Mouse (Mus musculus) megakaryocyte, embryonic 14.5 days (primary cell): ENCODE measurements around the gene Lmna. TPM values are rescaled to one million over a fixed set of nuclear protein-coding genes. Genes with fewer than 3 reads are reported as not detected.
A peak's percentile ranks its signal among the peaks of the same experiment; 100 is the strongest.

Experiments
- H3K27me3 ChIP-seq: replicated peaks from 2 replicates; pipeline ENCODE3; 2012; ENCODE audit warnings: inconsistent platforms
- H3K36me3 ChIP-seq: replicated peaks from 2 replicates; pipeline ENCODE3; 2012; ENCODE audit warnings: low read length, inconsistent platforms, mixed read lengths
- H3K4me1 ChIP-seq: 2 replicates; pipeline ENCODE4 v1.6.1; 2012; ENCODE audit warnings: inconsistent platforms
- H3K4me3 ChIP-seq: replicated peaks from 2 replicates; pipeline ENCODE3; 2012; ENCODE audit warnings: moderate library complexity, mild to moderate bottlenecking, inconsistent platforms
- H3K9me3 ChIP-seq: 2 replicates; pipeline ENCODE4 v1.6.1; 2012; ENCODE audit warnings: inconsistent platforms
- FLI1 ChIP-seq: IDR thresholded peaks from 2 replicates; pipeline ENCODE4 v1.6.1; 2012; ENCODE audit warnings: low read length, inconsistent platforms, mixed read lengths
- GATA1 ChIP-seq: IDR thresholded peaks from 3 replicates; pipeline ENCODE4 v1.6.1; 2012; ENCODE audit warnings: mixed read lengths, low read length, inconsistent platforms, borderline replicate concordance
- polyA plus RNA-seq: library from polyadenylated mRNA; stranded (reverse); fragments of >175 nt; gene quantifications from 2 replicates; pipeline ENCODE4 v1.2.3, GENCODE M21; 2012; ENCODE audit warnings: low replicate concordance; ENCODE audit not compliant: insufficient read depth

The Lmna gene
- polyA plus RNA-seq, 1 experiment: 607 TPM

DNA sequence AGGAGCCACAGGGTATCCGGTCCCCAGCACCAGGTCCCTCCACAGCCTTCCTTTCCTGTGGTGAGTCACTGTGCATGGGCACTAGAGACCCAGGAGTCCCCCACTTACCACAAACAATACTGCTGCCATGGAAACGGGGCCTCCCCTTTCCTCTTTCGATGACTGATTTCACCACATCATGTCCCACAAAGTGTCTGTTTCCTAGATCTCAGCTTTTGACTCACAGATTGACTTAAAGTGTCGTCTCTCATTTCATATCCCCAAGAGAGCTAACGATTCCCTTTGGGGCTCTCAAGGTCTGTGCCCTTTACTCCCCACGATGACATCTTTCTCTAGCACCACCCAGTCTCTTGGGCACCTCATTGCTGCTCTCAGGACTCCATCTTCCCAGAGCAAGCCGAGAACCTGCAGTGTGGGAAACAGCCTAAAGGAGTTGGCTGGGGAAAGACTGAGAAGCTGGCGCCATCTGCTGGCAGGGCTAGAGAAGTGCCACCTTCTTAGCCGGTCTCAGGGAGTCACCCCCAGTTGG, 12.1 kb upstream of the Lmna start:
- Histone ChIP-seq H3K4me3 (peak overlapping the region; percentile 69), H3K27me3 (peaks cover 69% of the 10 kb centered on the region), H3K4me1 (peaks cover 73% of the 10 kb centered on the region), H3K9me3 (0 out of 2 replicates have a peak, but pooled peaks cover 9% of the 10 kb centered on the region), H3K36me3 (peaks cover 16% of the 10 kb centered on the region)
- TF ChIP-seq GATA1 (no peak), FLI1 (peak; percentile 67)

DNA sequence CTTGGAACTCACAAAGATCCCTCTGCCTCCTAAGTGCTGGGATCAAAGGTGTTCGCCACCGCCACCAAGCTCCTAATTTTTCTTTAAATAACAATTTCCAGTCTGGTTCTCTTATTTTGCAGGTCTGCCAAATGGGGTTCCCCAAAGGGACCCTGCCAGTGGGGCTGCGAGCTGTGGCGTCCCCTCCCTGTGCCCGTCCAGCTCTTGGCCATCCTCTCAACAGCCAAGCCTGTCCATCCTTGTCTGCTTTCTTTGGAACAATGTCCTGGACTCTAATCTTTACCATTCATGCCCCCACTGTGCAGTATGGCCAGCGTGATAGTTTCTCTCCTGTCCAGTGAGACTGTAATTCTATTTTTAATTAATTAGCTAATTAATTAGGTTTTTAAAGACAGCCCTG, 11.4 kb upstream of the Lmna start:
- TF ChIP-seq FLI1 (no peak), GATA1 (no peak)
- H3K4me3 ChIP-seq: no peak overlapping the region
- 0 out of 2 replicates have a peak, but pooled peaks cover 9% of the 10 kb centered on the region for H3K9me3 ChIP-seq
- H3K36me3 ChIP-seq: peaks cover 16% of the 10 kb centered on the region
- peaks cover 76% of the 10 kb centered on the region for H3K27me3 ChIP-seq
- peaks cover 73% of the 10 kb centered on the region for H3K4me1 ChIP-seq

DNA sequence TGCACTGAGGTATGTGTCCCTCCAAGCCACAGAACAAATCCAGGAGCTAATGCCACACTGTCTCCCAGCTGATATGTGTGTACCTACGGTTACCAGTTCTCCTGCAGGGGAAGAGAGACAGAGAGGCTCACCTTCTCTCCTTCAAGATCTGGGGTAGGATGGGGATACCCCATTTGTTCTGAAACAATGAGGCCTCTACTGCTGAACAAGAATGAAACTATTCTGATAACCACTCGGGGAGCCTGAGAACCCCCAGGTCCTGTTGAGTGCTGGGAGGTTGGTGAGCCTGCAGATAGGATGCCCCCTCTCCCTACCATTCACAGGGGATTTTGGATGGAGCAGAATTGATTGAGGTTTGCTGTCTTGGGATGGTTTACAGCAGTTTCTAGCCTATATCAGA, 10.3 kb upstream of the Lmna start:
- H3K4me3 ChIP-seq: no peak overlapping the region
- H3K4me1 ChIP-seq: peaks cover 74% of the 10 kb centered on the region
- H3K9me3 ChIP-seq: 0 out of 2 replicates have a peak, but pooled peaks cover 9% of the 10 kb centered on the region
- peaks cover 14% of the 10 kb centered on the region for H3K36me3 ChIP-seq
- H3K27me3 ChIP-seq: peaks cover 78% of the 10 kb centered on the region
- TF ChIP-seq FLI1 (no peak), GATA1 (no peak)

DNA sequence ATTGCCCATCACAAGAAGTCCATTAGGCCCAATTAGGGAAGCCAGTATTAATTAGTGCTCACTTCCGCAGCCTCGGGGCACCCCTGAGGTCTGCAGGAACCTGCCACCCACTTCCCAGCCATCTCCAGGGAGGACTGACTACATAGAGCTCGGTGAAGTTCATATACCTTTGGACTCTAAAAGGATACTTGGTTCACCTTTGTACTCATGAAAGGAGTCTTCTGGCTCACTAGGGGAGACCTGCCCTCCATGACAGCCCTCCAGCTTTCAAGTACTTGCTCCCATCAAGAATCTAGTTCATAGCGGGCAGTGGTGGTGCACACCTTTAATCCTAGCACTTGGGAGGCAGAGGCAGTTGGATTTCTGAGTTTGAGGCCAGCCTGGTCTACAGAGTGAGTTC, 8.7 kb upstream of the Lmna start:
- peaks cover 82% of the 10 kb centered on the region for H3K4me1 ChIP-seq
- H3K27me3 ChIP-seq: peaks cover 63% of the 10 kb centered on the region
- no peaks in the 10 kb centered on the region for H3K36me3 ChIP-seq
- no peak overlapping the region for H3K4me3 ChIP-seq
- no peak for TF ChIP-seq GATA1
- no peak for TF ChIP-seq FLI1
- H3K9me3 ChIP-seq: 0 out of 2 replicates have a peak, but pooled peaks cover 9% of the 10 kb centered on the region

DNA sequence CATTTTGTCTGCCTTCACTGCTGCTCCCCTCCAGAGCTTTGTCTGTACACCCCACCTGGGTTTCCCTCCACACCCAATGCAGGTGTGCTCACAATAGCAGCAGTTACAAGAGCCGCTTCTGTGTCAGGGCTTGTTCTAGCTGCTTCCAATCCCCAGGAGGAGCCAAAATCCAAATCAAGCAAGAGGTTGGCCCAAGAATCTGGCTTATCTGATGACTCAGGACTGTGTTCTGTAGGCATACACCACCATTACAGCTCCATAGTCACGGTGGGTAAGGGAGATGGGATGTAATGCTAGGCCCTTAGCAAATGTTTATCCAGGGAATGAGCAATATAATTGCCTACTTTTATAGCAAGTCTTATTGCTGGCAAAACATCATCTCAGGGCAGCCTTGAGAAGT, 6.7 kb upstream of the Lmna start:
- H3K4me1 ChIP-seq: peaks cover 84% of the 10 kb centered on the region
- H3K9me3 ChIP-seq: 0 out of 2 replicates have a peak, but pooled peaks cover 9% of the 10 kb centered on the region
- H3K27me3 ChIP-seq: peaks cover 52% of the 10 kb centered on the region
- TF ChIP-seq FLI1: no peak
- TF ChIP-seq GATA1: no peak
- no peak overlapping the region for H3K4me3 ChIP-seq
- no peaks in the 10 kb centered on the region for H3K36me3 ChIP-seq

DNA sequence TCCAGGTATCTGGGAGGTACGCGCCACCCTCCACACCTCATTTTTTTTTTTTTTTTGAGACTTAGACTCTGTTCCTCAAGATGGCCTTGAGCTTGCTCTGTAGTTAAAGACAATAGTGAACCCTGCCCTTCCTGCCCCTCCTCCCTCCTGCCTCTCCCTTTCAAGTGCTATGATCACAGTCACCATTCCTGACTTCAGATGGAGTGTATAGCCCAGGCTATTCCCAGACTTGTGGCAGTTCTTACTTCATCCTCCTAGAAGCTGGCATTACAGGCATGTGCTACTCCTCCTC, 5.3 kb upstream of the Lmna start:
- TF ChIP-seq GATA1: no peak
- no peak for TF ChIP-seq FLI1
- H3K36me3 ChIP-seq: no peaks in the 10 kb centered on the region
- H3K4me3 ChIP-seq: peak overlapping the region; percentile 23
- 0 out of 2 replicates have a peak, but pooled peaks cover 7% of the 10 kb centered on the region for H3K9me3 ChIP-seq
- H3K4me1 ChIP-seq: peaks cover 86% of the 10 kb centered on the region
- H3K27me3 ChIP-seq: peaks cover 43% of the 10 kb centered on the region

DNA sequence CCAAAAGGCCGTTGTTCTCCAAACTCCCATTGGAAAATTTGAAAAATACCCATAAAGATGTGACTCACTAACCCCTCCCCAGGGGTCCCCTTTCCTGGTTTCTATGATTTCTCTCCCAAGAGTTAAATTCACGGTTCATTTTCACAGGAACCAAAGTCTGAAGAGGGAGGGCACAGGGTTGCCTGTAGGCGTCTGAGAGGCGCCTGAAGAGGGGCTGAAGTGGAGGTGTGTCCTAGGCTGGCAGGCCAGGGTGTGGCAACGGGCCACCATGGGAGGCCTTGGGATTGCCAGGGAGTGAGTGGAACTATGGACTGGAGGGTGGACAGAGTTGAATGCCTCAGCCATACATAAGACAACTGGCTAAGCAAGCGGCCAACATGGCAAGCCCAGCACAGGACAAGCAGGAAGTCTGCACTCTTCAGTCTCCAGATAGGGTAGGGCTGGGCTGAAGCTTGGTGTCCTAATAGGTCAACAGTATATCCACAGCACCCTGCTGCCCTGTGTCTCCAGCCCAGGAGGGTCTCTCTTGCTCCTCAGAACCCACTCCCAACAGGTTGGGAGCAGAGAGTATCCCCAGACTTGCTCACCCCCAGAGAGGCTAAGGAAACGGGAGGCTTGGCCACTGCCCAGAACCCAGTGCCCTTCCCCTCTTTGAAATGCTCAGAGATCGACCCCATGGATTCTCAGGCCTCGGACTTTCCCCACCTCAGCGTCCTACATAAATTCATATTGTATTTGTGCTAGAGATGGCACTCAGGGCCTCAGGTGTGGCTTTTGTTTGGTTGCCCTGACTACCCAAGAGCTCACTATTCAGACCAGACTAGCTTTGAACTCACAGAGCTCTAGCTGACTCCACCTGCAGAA, 4.7 kb upstream of the Lmna start:
- TF ChIP-seq GATA1 (no peak), FLI1 (no peak)
- Histone ChIP-seq H3K4me3 (peak overlapping the region; percentile 38), H3K9me3 (0 out of 2 replicates have a peak, but pooled peaks cover 2% of the 10 kb centered on the region), H3K36me3 (no peaks in the 10 kb centered on the region), H3K4me1 (peaks cover 84% of the 10 kb centered on the region), H3K27me3 (peaks cover 37% of the 10 kb centered on the region)

DNA sequence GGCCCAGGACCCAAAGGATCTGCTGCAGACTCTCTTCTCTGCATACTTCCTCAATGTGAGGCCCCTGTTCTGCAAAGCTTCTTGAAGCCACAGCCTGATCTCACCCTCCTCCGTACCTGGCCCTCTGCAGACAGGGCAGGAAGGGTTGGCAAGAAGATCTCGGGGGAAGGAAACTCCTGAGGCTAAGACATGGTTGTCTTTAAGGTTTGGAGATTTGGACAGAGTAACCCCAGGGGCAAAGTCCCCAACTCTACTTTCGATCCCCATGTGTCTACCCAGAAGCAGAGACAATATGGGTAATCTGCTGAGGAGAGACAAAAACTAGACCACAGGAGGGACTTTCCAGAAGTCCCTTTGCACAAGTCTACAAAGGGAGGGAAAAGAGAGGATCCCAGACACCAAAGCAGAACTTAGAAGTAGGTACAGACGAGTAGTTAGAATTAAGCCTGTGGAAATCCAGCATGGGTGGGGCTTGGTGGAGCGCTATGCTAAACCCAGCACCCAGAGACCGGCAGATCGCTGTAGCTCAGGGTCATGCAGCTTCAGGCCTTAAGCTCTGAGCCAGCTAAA, 3.9 kb upstream of the Lmna start:
- TF ChIP-seq GATA1 (no peak), FLI1 (no peak)
- Histone ChIP-seq H3K9me3 (no peaks in the 10 kb centered on the region), H3K27me3 (peaks cover 33% of the 10 kb centered on the region), H3K4me1 (peaks cover 89% of the 10 kb centered on the region), H3K36me3 (no peaks in the 10 kb centered on the region), H3K4me3 (peak overlapping the region; percentile 59)

DNA sequence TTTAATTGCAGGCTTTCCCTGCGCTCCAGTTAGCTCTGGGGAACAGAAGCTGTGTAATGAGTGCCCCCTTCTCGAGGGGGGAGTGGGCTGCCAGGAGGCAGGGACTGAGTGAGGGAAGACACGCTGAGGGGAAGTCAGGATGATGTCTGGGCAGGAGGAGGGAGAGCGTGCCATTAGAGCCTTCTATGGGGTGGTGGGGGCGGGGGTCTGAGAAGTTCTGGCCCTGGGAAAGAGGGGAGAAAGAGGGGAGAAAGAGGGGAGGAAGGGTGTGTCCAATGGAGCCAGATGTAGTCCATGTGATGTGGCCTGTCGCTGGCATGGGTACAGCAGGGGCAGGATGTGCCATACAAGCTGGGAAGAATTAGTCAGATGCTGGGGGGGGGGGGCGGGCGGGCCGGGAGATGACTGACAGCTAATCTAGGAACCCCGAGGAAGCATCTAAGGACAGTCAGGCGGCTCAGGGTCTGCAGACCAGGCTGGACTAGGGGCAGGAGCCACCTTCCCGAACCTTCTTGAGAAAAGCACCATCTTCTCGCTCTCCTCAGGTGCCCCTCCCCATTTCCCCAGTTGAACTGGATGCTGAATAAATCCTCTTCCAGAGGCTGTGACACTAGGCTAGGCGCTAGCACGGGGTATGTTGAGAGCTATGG, 3.3 kb upstream of the Lmna start:
- peaks cover 2% of the 10 kb centered on the region for H3K36me3 ChIP-seq
- peak overlapping the region; percentile 81 for H3K4me3 ChIP-seq
- TF ChIP-seq GATA1: no peak
- TF ChIP-seq FLI1: no peak
- H3K9me3 ChIP-seq: no peaks in the 10 kb centered on the region
- peaks cover 28% of the 10 kb centered on the region for H3K27me3 ChIP-seq
- H3K4me1 ChIP-seq: peaks cover 91% of the 10 kb centered on the region
